Mouse (Mus musculus) urinary bladder, postnatal 4 days (tissue): ENCODE results near the gene Eif4g3.

Source experiments
- DNase-seq, 2 experiments: peaks; one replicate each; pipeline ENCODE4 v3.0.0; 2021 to 2022; ENCODE audit warnings: low spot score in 2 of 2

Gene Eif4g3

GRCm38 (mm10) chr4:137990433-137990832, 2.4 kb upstream of the Eif4g3 start:
- DNase-seq: no peak

GRCm38 (mm10) chr4:137991240-137991639, 1.6 kb upstream of the Eif4g3 start:
- DNase-seq: no peak

- DNase-seq: peak; percentile 98 to 100
Measured at GRCm38 (mm10) chr4:137993291-137993758, 503 bp downstream of the Eif4g3 start.

- DNase-seq: peak in 1 of 2 experiments; percentile 32
Measured at GRCm38 (mm10) chr4:137993821-137994561, 1.2 kb downstream of the Eif4g3 start.

- DNase-seq: no peak
Measured at GRCm38 (mm10) chr4:137994562-137995336, 1.9 kb downstream of the Eif4g3 start.

- DNase-seq: no peak
Measured at GRCm38 (mm10) chr4:137995399-137995798, 2.6 kb downstream of the Eif4g3 start.

- no peak for DNase-seq
Measured at GRCm38 (mm10) chr4:137998232-137998631, 5.4 kb downstream of the Eif4g3 start.

GRCm38 (mm10) chr4:138000682-138001081, 7.9 kb downstream of the Eif4g3 start:
- no peak for DNase-seq

- no peak for DNase-seq
Measured at GRCm38 (mm10) chr4:138003909-138004610, 11.2 kb downstream of the Eif4g3 start.

- DNase-seq: no peak
Measured at GRCm38 (mm10) chr4:138005781-138006180, 13.0 kb downstream of the Eif4g3 start.

- no peak for DNase-seq
Measured at GRCm38 (mm10) chr4:138006951-138007613, 14.3 kb downstream of the Eif4g3 start.

- DNase-seq: no peak
Measured at GRCm38 (mm10) chr4:138008646-138009045, 15.8 kb downstream of the Eif4g3 start.

- DNase-seq: no peak
Measured at GRCm38 (mm10) chr4:138009786-138010502, 17.1 kb downstream of the Eif4g3 start.

- DNase-seq: no peak
Measured at GRCm38 (mm10) chr4:138013723-138014479, 21.1 kb downstream of the Eif4g3 start.

GRCm38 (mm10) chr4:138015966-138016365, 23.1 kb downstream of the Eif4g3 start:
- DNase-seq: no peak

- no peak for DNase-seq
Measured at GRCm38 (mm10) chr4:138017085-138017637, 24.3 kb downstream of the Eif4g3 start.

- peak in 1 of 2 experiments; percentile 35 for DNase-seq
Measured at GRCm38 (mm10) chr4:138018011-138018410, 25.2 kb downstream of the Eif4g3 start.

- DNase-seq: no peak
Measured at GRCm38 (mm10) chr4:138020231-138020630, 27.4 kb downstream of the Eif4g3 start.

- DNase-seq: no peak
Measured at GRCm38 (mm10) chr4:138021651-138022050, 28.8 kb downstream of the Eif4g3 start.

- no peak for DNase-seq
Measured at GRCm38 (mm10) chr4:138022761-138023160, 29.9 kb downstream of the Eif4g3 start.
